ENCODE assay signal across 10 mouse cellular contexts in genomic region chr9:75684292-75684691, GRCm38 (mm10). TPM values are rescaled to one million over a fixed set of nuclear protein-coding genes. Genes with fewer than 3 reads are reported as not detected.
DNase-seq lines count a peak whose midpoint lies in the region; ATAC-seq lines count a peak whose summit lies in the region.
"Had no signal": no experiment of that assay in that cellular context is flagged by ENCODE, and none has a peak within 500 bp of the region (broad histone marks: within the 10 kb centered on the region; RNA-seq: fewer than 3 reads in every experiment).

No protein-coding gene starts in this region.

- H3K4me2 ChIP-seq in kidney, embryonic 14.5 days (replicated peaks; ENCODE audit: low read depth, low read length): peak overlapping the region; percentile 46
- H3K4me2 ChIP-seq in embryonic facial prominence, embryonic 11.5 days (ENCODE audit: low read depth, low read length): peak overlapping the region; percentile 55; the same call in 1 of the 2 replicates
- peak overlapping the region; percentile 54 for H3K4me2 ChIP-seq in hindbrain, embryonic 13.5 days
- peak overlapping the region; percentile 47 for H3K4me2 ChIP-seq in midbrain, embryonic 15.5 days
- H3K4me2 ChIP-seq: liver, embryonic 15.5 days had no signal

- H3K4me1 ChIP-seq in kidney, embryonic 14.5 days (ENCODE audit: control insufficient read depth, insufficient read depth, low read length): no peaks in the 10 kb centered on the region
- peaks cover 2% of the 10 kb centered on the region; the same call in 1 of the 2 replicates for H3K4me1 ChIP-seq in embryonic facial prominence, embryonic 11.5 days (ENCODE audit: control insufficient read depth, insufficient read depth, low read length)
- H3K4me1 ChIP-seq in hindbrain, embryonic 13.5 days (replicated peaks): peaks cover 29% of the 10 kb centered on the region
- peaks cover 24% of the 10 kb centered on the region for H3K4me1 ChIP-seq in midbrain, embryonic 15.5 days
- H3K4me1 ChIP-seq: liver, embryonic 15.5 days had no signal

- no peak overlapping the region for H3K27ac ChIP-seq in kidney, embryonic 14.5 days (ENCODE audit: low read depth, low read length)
- H3K27ac ChIP-seq in embryonic facial prominence, embryonic 11.5 days (replicated peaks; ENCODE audit: low read depth, low read length): no peak overlapping the region
- H3K27ac ChIP-seq in hindbrain, embryonic 13.5 days: peak overlapping the region; percentile 94
- peak overlapping the region; percentile 95 for H3K27ac ChIP-seq in midbrain, embryonic 15.5 days
- H3K27ac ChIP-seq: liver, embryonic 15.5 days had no signal

- H3K9me3 ChIP-seq in kidney, embryonic 14.5 days (ENCODE audit: control insufficient read depth, low read length): no peaks in the 10 kb centered on the region
- no peaks in the 10 kb centered on the region for H3K9me3 ChIP-seq in embryonic facial prominence, embryonic 11.5 days (replicated peaks; ENCODE audit: control insufficient read depth, low read length)
- peaks cover 3% of the 10 kb centered on the region; the same call in 1 of the 2 replicates for H3K9me3 ChIP-seq in hindbrain, embryonic 13.5 days
- H3K9me3 ChIP-seq in midbrain, embryonic 15.5 days: no peaks in the 10 kb centered on the region
- H3K9me3 ChIP-seq: liver, embryonic 15.5 days had no signal

- WGBS in kidney, embryonic 14.5 days: 69% methylated on average over 4 of the region's 4 CpGs
- WGBS in embryonic facial prominence, embryonic 11.5 days: 65% methylated on average over 4 of the region's 4 CpGs
- WGBS in hindbrain, embryonic 13.5 days: 64% methylated on average over 4 of the region's 4 CpGs
- WGBS in midbrain, embryonic 15.5 days: 42% methylated on average over 4 of the region's 4 CpGs

- no peaks in the 10 kb centered on the region for H3K27me3 ChIP-seq in kidney, embryonic 14.5 days (ENCODE audit: control insufficient read depth, insufficient read depth, low read length)
- no peaks in the 10 kb centered on the region for H3K27me3 ChIP-seq in embryonic facial prominence, embryonic 11.5 days (ENCODE audit: control insufficient read depth, insufficient read depth, low read length)
- H3K27me3 ChIP-seq in hindbrain, embryonic 13.5 days: no peaks in the 10 kb centered on the region
- H3K27me3 ChIP-seq in midbrain, embryonic 15.5 days (replicated peaks): no peaks in the 10 kb centered on the region
- H3K27me3 ChIP-seq: CH12.LX had no signal

- H3K4me3 ChIP-seq in kidney, embryonic 14.5 days (ENCODE audit: low read length): peak overlapping the region; percentile 21; the same call in 1 of the 2 replicates
- H3K4me3 ChIP-seq in embryonic facial prominence, embryonic 11.5 days (ENCODE audit: low read depth, low read length): peak overlapping the region; percentile 27
- peak overlapping the region; percentile 77 for H3K4me3 ChIP-seq in hindbrain, embryonic 13.5 days
- H3K4me3 ChIP-seq in midbrain, embryonic 15.5 days: peak overlapping the region; percentile 96
- H3K4me3 ChIP-seq: liver, embryonic 15.5 days had no signal

- DNase-seq in kidney, adult 9 months: no peak
- no peak for DNase-seq in embryonic facial prominence, embryonic 11.5 days (ENCODE audit: low spot score)
- DNase-seq in frontal cortex, adult 2 months (ENCODE audit: extremely low spot score in 1 of 2, low spot score in 1 of 2): no peak
- DNase-seq in left cerebral cortex, postnatal 36 days (ENCODE audit: low spot score in 2 of 2): no peak
- DNase-seq in layer of hippocampus, adult 9-11 months: no peak

- H3K36me3 ChIP-seq in kidney, embryonic 14.5 days (ENCODE audit: control insufficient read depth, insufficient read depth, low read length): no peaks in the 10 kb centered on the region
- no peaks in the 10 kb centered on the region for H3K36me3 ChIP-seq in embryonic facial prominence, embryonic 11.5 days (replicated peaks; ENCODE audit: control insufficient read depth, insufficient read depth, low read depth, low read length)
- peaks cover 8% of the 10 kb centered on the region for H3K36me3 ChIP-seq in hindbrain, embryonic 13.5 days
- 0 out of 2 replicates have a peak, but pooled peaks cover 8% of the 10 kb centered on the region for H3K36me3 ChIP-seq in midbrain, embryonic 15.5 days (replicated peaks)
- H3K36me3 ChIP-seq: liver, embryonic 15.5 days had no signal

- no peak overlapping the region for H3K9ac ChIP-seq in kidney, embryonic 14.5 days (ENCODE audit: low read depth, low read length)
- no peak overlapping the region for H3K9ac ChIP-seq in embryonic facial prominence, embryonic 11.5 days (replicated peaks; ENCODE audit: low read length)
- H3K9ac ChIP-seq in hindbrain, embryonic 13.5 days: peak overlapping the region; percentile 85
- H3K9ac ChIP-seq in midbrain, embryonic 15.5 days: peak overlapping the region; percentile 94
- H3K9ac ChIP-seq: liver, embryonic 15.5 days had no signal

- no peak for ATAC-seq in kidney, embryonic 14.5 days (ENCODE audit: low FRiP score, low TSS enrichment)
- ATAC-seq in embryonic facial prominence, embryonic 11.5 days (replicated peaks; ENCODE audit: insufficient number of reproducible peaks, low FRiP score, low TSS enrichment, low read depth): no peak
- no peak for ATAC-seq in hindbrain, embryonic 13.5 days (ENCODE audit: low FRiP score)
- ATAC-seq in midbrain, embryonic 15.5 days (replicated peaks): peak; percentile 19

- intact Hi-C loops in left cerebral cortex, postnatal 36 days (cut with DNase I): loop anchor here (2.0 to 5.0 kb wide), 3 partner anchors 57 to 85 kb away; partner anchors contain the start of genes Lysmd2 and Tmod2

RNA-seq across cellular contexts. Expression of gene Scg3, which starts 0.4 kb away (rescaled TPM):
- 0.26 and 0.35 TPM in 2 replicates for polyA plus RNA-seq in kidney, embryonic 14.5 days (2014; fragmentation: Nextera tagmentation; extraction: Ambion mirVana)
- polyA plus RNA-seq in embryonic facial prominence, embryonic 11.5 days (2014; fragmentation: Nextera tagmentation; extraction: Ambion mirVana): 11.1 and 15.3 TPM in 2 replicates
- 131 and 139 TPM in 2 replicates for polyA plus RNA-seq in hindbrain, embryonic 13.5 days (2015; fragmentation: Nextera tagmentation; extraction: Ambion mirVana)
- polyA plus RNA-seq in midbrain, embryonic 15.5 days (2015; fragmentation: Nextera tagmentation; extraction: Ambion mirVana): 119 and 122 TPM in 2 replicates
- polyA plus RNA-seq in frontal cortex, adult 2 months (2012; rRNA removed): 205 and 215 TPM in 2 replicates
- total RNA-seq in left cerebral cortex, postnatal 36 days (2021): 100 to 1,000 TPM; 273 to 322 TPM
- total RNA-seq: CH12.LX had no signal
- polyA plus RNA-seq: liver, embryonic 15.5 days had no signal

RNA-seq across cellular contexts. Expression of gene Lysmd2, which starts 58.8 kb away (rescaled TPM):
- polyA plus RNA-seq in kidney, embryonic 14.5 days (2014; fragmentation: Nextera tagmentation; extraction: Ambion mirVana): 36.2 and 43.7 TPM in 2 replicates
- polyA plus RNA-seq in embryonic facial prominence, embryonic 11.5 days (2014; fragmentation: Nextera tagmentation; extraction: Ambion mirVana): 21.2 and 21.7 TPM in 2 replicates
- polyA plus RNA-seq in hindbrain, embryonic 13.5 days (2015; fragmentation: Nextera tagmentation; extraction: Ambion mirVana): 24.8 and 26.2 TPM in 2 replicates
- 27.8 and 31.9 TPM in 2 replicates for polyA plus RNA-seq in midbrain, embryonic 15.5 days (2015; fragmentation: Nextera tagmentation; extraction: Ambion mirVana)
- 76.7 and 91.0 TPM in 2 replicates for polyA plus RNA-seq in frontal cortex, adult 2 months (2012; rRNA removed)
- total RNA-seq in left cerebral cortex, postnatal 36 days (2021): 10 to 100 TPM; 67.6 to 71.9 TPM

Comparison
In these comparisons a context has a peak if more than half of its experiments do, and no peak if none do; other contexts are left out.
1. H3K27ac ChIP-seq: peak in hindbrain, embryonic 13.5 days (single experiment) and midbrain, embryonic 15.5 days (single experiment); none in kidney, embryonic 14.5 days (single experiment) and embryonic facial prominence, embryonic 11.5 days (single experiment).
2. H3K4me3 ChIP-seq: peak in every context shown above with its lines; median percentile 96 in midbrain, embryonic 15.5 days; 77 in hindbrain, embryonic 13.5 days; 27 in embryonic facial prominence, embryonic 11.5 days; 21 in kidney, embryonic 14.5 days.
3. H3K9ac ChIP-seq: peak in hindbrain, embryonic 13.5 days (single experiment) and midbrain, embryonic 15.5 days (single experiment); none in kidney, embryonic 14.5 days (single experiment) and embryonic facial prominence, embryonic 11.5 days (single experiment).
4. Peak in every context shown above with its lines, with median percentiles within 50 percentile points of each other: H3K4me2 ChIP-seq.